Mouse (Mus musculus) C2C12 (cell line): ENCODE measurements around the gene Espn. TPM values are rescaled to one million over a fixed set of nuclear protein-coding genes. Genes with fewer than 3 reads are reported as not detected.

Source experiments
- H3K27me3 ChIP-seq: one replicate; pipeline ENCODE4 v1.6.1; 2011; ENCODE audit not compliant: control insufficient read depth, insufficient read depth, insufficient read length
- H3K36me3 ChIP-seq: one replicate; pipeline ENCODE4 v1.6.1; 2011; ENCODE audit not compliant: control insufficient read depth, insufficient read depth
- H3K4me3 ChIP-seq: one replicate; pipeline ENCODE4 v1.5.1; 2011; ENCODE audit warnings: mild to moderate bottlenecking, control low read depth; ENCODE audit not compliant: poor library complexity, insufficient read depth, severe bottlenecking
- H3K79me2 ChIP-seq: one replicate; pipeline ENCODE4 v1.6.1; 2011; ENCODE audit not compliant: control insufficient read depth, insufficient read depth
- H3K79me3 ChIP-seq: one replicate; pipeline ENCODE4 v1.6.1; 2011; ENCODE audit warnings: low read depth, control low read depth
- H3ac ChIP-seq: one replicate; pipeline ENCODE3; 2011; ENCODE audit warnings: low read depth; ENCODE audit not compliant: control insufficient read depth, insufficient read length
- CEBPB ChIP-seq: IDR thresholded peaks from one replicate; pipeline ENCODE4 v1.6.1; 2011; ENCODE audit warnings: low read depth, mild to moderate bottlenecking, control low read depth, moderate library complexity
- CTCF ChIP-seq: IDR thresholded peaks from one replicate; pipeline ENCODE4 v1.5.1; 2011; ENCODE audit not compliant: control insufficient read depth, insufficient read depth, insufficient read length
- FOSL1 ChIP-seq: IDR thresholded peaks from one replicate; pipeline ENCODE4 v1.8.0; 2011; ENCODE audit warnings: mild to moderate bottlenecking, low read length; ENCODE audit not compliant: poor library complexity, insufficient read depth, severe bottlenecking
- MAX ChIP-seq: IDR thresholded peaks from one replicate; pipeline ENCODE4 v1.6.1; 2011; ENCODE audit warnings: mild to moderate bottlenecking, control low read depth
- MYOD1 ChIP-seq: IDR thresholded peaks from one replicate; pipeline ENCODE4 v1.6.1; 2011; ENCODE audit warnings: low read depth; ENCODE audit not compliant: control insufficient read depth, insufficient read length
- MYOG ChIP-seq: IDR thresholded peaks from one replicate; pipeline ENCODE4 v1.6.1; 2011; ENCODE audit not compliant: control insufficient read depth, insufficient read length; ENCODE audit errors: extremely low read depth
- USF1 ChIP-seq: IDR thresholded peaks from one replicate; pipeline ENCODE4 v1.6.1; 2011; ENCODE audit warnings: low read depth, mild to moderate bottlenecking, control low read depth, moderate library complexity
- polyA plus RNA-seq: library from polyadenylated mRNA; unstranded; fragments of >200 nt; fragmentation: generic; extraction: Trizol; gene quantifications from one replicate; pipeline ENCODE4 v1.2.1, GENCODE M21; 2012; ENCODE audit warnings: missing spikeins

The Espn gene
- polyA plus RNA-seq, 1 experiment: 0.97 TPM

DNA sequence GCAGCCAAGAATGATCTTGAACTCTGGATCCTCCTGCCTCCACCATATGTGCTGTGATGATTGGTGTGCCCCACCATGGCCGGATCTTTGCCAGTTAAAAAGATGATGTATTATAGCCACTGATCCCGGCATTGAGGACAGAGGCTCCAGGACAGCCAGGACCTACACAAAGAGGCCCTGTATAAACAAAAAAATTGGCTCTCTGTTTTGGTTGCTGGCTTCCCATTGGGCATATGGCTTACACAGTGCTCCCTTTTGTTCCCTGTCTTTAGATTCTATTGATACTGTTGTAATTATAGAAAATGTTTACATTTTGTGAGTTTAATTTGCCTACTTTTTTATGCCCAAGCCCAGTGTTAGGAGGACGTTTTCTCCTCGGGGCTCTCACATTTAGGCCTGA lies 40.4 kb upstream of the Espn start:
- peaks cover 16% of the 10 kb centered on the region for H3K36me3 ChIP-seq

DNA sequence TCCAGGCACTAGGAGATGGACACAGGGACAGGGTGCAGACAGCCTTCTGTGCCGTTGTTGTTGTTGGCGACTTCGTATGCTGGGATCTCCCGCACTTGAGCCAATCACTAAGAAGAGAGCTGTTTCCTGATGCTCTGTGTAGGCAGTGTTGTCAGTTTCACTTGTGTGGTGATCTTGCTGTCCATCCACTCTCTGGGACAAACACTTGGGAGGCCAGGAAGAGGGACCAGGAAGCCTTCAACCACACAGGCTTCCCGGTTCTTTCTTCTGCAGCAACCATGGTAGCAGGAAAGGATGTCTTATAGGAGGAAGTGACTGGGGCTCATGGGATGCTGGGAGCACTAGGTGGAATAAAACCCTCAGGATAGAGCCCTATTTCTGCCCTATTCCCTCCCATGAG lies 38.5 kb upstream of the Espn start:
- Histone ChIP-seq H3ac (peak overlapping the region; percentile 12), H3K4me3 (no peak overlapping the region), H3K79me2 (peaks cover 95% of the 10 kb centered on the region), H3K27me3 (no peaks in the 10 kb centered on the region), H3K36me3 (peaks cover 9% of the 10 kb centered on the region), H3K79me3 (peaks cover 83% of the 10 kb centered on the region)
- no peak for TF ChIP-seq MAX
- no peak for TF ChIP-seq USF1
- TF ChIP-seq FOSL1: no peak
- TF ChIP-seq MYOD1: no peak
- TF ChIP-seq CEBPB: no peak
- TF ChIP-seq CTCF: no peak
- TF ChIP-seq MYOG: no peak

More for the DNA sequence above, 40.4 kb upstream of the Espn start:
- TF ChIP-seq CEBPB (no peak), FOSL1 (no peak), MAX (no peak), CTCF (no peak), USF1 (no peak), MYOG (no peak), MYOD1 (no peak)
- H3K79me3 ChIP-seq: peaks cover 94% of the 10 kb centered on the region
- no peak overlapping the region for H3K4me3 ChIP-seq
- H3ac ChIP-seq: no peak overlapping the region
- H3K79me2 ChIP-seq: peaks cover 100% of the 10 kb centered on the region
- no peaks in the 10 kb centered on the region for H3K27me3 ChIP-seq

DNA sequence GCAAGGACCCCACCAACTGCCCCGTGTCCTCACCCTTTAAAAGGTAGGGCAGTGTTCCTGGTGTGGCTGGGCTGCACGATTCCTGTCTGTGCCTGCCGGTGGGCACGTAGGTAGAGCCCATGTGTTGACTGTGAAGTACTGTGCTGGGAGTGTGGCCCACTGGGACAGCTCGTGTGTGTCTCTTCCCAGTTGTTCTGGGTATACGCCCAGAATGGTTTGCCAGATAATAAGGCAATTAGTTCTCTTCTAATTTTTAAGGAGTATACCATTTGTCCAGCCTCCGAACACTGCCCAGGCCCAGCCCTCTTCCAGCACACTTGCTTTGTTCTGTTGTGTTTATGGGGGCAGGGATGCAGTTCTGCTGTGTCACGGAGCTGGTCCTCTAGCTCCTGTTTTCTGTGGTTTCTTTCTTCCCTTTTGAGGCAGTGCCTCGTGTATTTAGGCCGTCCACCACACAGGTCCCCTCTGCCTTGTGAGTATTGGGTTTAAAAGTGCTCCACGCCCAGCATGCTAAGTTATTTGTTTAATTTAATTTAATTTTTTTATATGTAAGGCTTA lies 38.0 kb upstream of the Espn start:
- H3ac ChIP-seq: peak overlapping the region; percentile 35
- TF ChIP-seq USF1 (no peak), CTCF (no peak), MYOG (no peak), MAX (no peak), MYOD1 (no peak), FOSL1 (no peak), CEBPB (no peak)
- peaks cover 9% of the 10 kb centered on the region for H3K36me3 ChIP-seq
- peaks cover 92% of the 10 kb centered on the region for H3K79me2 ChIP-seq
- H3K27me3 ChIP-seq: no peaks in the 10 kb centered on the region
- no peak overlapping the region for H3K4me3 ChIP-seq
- H3K79me3 ChIP-seq: peaks cover 78% of the 10 kb centered on the region

DNA sequence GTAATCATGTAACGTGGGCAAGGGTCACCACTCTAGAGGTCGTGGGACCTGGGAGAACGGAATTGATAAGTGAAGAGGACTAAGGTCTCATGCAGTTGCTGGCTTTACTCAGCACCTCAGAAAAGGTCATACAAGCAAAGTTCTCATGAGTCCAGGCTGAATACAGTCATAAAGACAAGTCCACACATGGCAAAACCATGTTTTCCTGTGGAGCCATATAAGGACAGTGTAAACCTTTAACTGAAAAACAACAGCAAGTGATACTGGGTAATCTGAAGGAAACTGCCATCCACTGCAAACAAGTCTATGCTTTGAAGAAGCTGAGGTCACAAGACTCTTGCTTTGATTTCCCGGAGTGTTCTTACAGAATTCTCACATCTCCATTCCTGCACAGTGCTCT lies 37.5 kb upstream of the Espn start:
- H3K36me3 ChIP-seq: peaks cover 9% of the 10 kb centered on the region
- no peak for TF ChIP-seq CEBPB
- no peak for TF ChIP-seq MYOG
- no peak for TF ChIP-seq MYOD1
- TF ChIP-seq CTCF: no peak
- no peak for TF ChIP-seq MAX
- TF ChIP-seq FOSL1: no peak
- TF ChIP-seq USF1: no peak

DNA sequence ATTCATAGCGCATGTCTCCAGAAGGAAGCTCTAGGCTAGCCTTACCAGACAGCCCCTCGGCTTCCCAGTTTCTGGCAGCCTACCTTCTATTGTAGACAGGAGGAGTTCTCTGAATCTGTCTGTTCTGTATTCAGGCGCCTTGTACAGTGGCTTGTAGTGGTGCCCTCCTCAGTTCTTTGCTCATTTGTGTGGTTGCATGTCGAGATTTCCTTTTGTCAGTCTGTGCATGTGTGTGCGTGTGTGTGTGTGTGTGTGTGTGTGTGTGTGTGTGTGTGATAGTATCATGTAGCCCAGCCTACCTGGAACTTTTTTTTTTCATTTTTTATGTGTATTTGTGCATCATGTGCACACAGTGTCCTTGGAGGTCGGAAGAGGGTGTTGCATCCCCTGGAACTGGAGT lies 36.9 kb upstream of the Espn start:
- H3ac ChIP-seq: no peak overlapping the region
- peaks cover 14% of the 10 kb centered on the region for H3K36me3 ChIP-seq
- H3K27me3 ChIP-seq: no peaks in the 10 kb centered on the region
- TF ChIP-seq CTCF (no peak), MYOD1 (no peak), CEBPB (no peak)
- no peak overlapping the region for H3K4me3 ChIP-seq
- peaks cover 90% of the 10 kb centered on the region for H3K79me2 ChIP-seq
- peaks cover 67% of the 10 kb centered on the region for H3K79me3 ChIP-seq

More for the DNA sequence above, 37.5 kb upstream of the Espn start:
- H3K79me2 ChIP-seq: peaks cover 90% of the 10 kb centered on the region
- no peak overlapping the region for H3ac ChIP-seq
- H3K4me3 ChIP-seq: no peak overlapping the region
- no peaks in the 10 kb centered on the region for H3K27me3 ChIP-seq
- H3K79me3 ChIP-seq: peaks cover 73% of the 10 kb centered on the region

DNA sequence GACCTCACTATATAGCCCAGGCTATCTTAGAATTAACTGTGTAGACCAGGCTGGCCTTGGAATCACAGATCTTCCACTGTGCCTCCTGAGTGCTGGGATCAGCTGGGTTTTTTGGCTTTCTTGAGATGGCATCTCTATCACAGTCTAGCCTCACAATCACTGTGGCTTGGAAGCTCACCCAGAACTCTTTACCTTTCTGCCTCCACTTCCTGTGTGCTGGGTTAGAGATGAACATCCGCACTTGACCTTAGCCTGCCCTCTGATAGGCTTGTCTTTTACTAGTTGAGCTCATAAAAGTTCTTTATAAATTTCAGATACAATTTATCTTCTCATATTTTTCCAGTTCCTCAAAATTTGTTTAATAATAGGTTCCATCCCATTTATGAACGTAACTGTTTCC lies 36.5 kb upstream of the Espn start:
- Histone ChIP-seq H3K27me3 (no peaks in the 10 kb centered on the region), H3K36me3 (peaks cover 17% of the 10 kb centered on the region), H3K79me3 (peaks cover 69% of the 10 kb centered on the region), H3ac (no peak overlapping the region), H3K79me2 (peaks cover 90% of the 10 kb centered on the region), H3K4me3 (no peak overlapping the region)
- no peak for TF ChIP-seq USF1
